Mouse (Mus musculus) cortical plate, adult 2 months (tissue): ENCODE data around the gene Il11ra1. TPM values are rescaled to one million over a fixed set of nuclear protein-coding genes. Genes with fewer than 3 reads are reported as not detected.

Experiments used
- H3K27ac ChIP-seq: fragments of 200-500 bp; 2 replicates; pipeline ENCODE4 v1.5.1; 2012; ENCODE audit warnings: low read length, control low read depth, inconsistent platforms; ENCODE audit not compliant: insufficient read depth
- H3K4me1 ChIP-seq: fragments of 200-500 bp; 2 replicates; pipeline ENCODE4 v1.6.1; 2011; ENCODE audit warnings: low read length; ENCODE audit not compliant: control insufficient read depth, insufficient read depth
- H3K4me3 ChIP-seq: fragments of 200-500 bp; 2 replicates; pipeline ENCODE4 v1.5.1; 2011; ENCODE audit warnings: mild to moderate bottlenecking, low read length, control low read depth; ENCODE audit not compliant: insufficient read depth
- CTCF ChIP-seq: fragments of 200-500 bp; IDR thresholded peaks from 2 replicates; pipeline ENCODE4 v1.5.1; 2011; ENCODE audit warnings: mild to moderate bottlenecking, control low read depth, low read length; ENCODE audit not compliant: insufficient read depth; ENCODE audit errors: extremely low read depth
- POLR2A ChIP-seq: fragments of 200-500 bp; IDR thresholded peaks from 2 replicates; pipeline ENCODE4 v1.6.1; 2011; ENCODE audit warnings: mild to moderate bottlenecking, low read length, control low read depth; ENCODE audit not compliant: insufficient read depth; ENCODE audit errors: extremely low read depth
- polyA plus RNA-seq: library from polyadenylated mRNA; depleted of rRNA; stranded (reverse); fragments of >200 nt; gene quantifications from 2 replicates; pipeline ENCODE4 v1.2.3, GENCODE M21; 2012

The Il11ra1 gene
- polyA plus RNA-seq, 1 experiment = 50.6 TPM

GRCm38 (mm10) chr4:41710229-41710628, 10.4 kb downstream of the Il11ra1 start:
- Histone ChIP-seq H3K27ac (no peak overlapping the region), H3K4me1 (peaks cover 7% of the 10 kb centered on the region; the same call in 1 of the 2 replicates)

GRCm38 (mm10) chr4:41711705-41712375, 12.1 kb downstream of the Il11ra1 start:
- H3K4me1 ChIP-seq = peaks cover 6% of the 10 kb centered on the region; the same call in 1 of the 2 replicates
- no peak overlapping the region for H3K27ac ChIP-seq
- H3K4me3 ChIP-seq = peak overlapping the region; percentile 85; the same call in 1 of the 2 replicates
- TF ChIP-seq POLR2A (no peak), CTCF (no peak)

More at GRCm38 (mm10) chr4:41710229-41710628, 10.4 kb downstream of the Il11ra1 start:
- TF ChIP-seq POLR2A (no peak), CTCF (no peak)
- H3K4me3 ChIP-seq = no peak overlapping the region

- H3K27ac ChIP-seq = no peak overlapping the region; the same call in 1 of the 2 replicates
- peak overlapping the region; percentile 85 for H3K4me3 ChIP-seq
- no peak for TF ChIP-seq CTCF
- no peak for TF ChIP-seq POLR2A
- peaks cover 4% of the 10 kb centered on the region; the same call in 1 of the 2 replicates for H3K4me1 ChIP-seq
Observed at GRCm38 (mm10) chr4:41712421-41713196, 12.8 kb downstream of the Il11ra1 start.

- H3K27ac ChIP-seq = peak within 1 kb of the TSS; percentile 74
- H3K4me3 ChIP-seq = peak within 1 kb of the TSS; percentile 85
- H3K4me1 ChIP-seq = peaks cover 4% of the 10 kb centered on the region; the same call in 1 of the 2 replicates
- no peak for TF ChIP-seq CTCF
- TF ChIP-seq POLR2A = peak; percentile 71; the same call in 1 of the 2 replicates
Observed at GRCm38 (mm10) chr4:41713197-41714067, 13.6 kb downstream of the Il11ra1 start, which contains the start of gene Rpp25l. Gene Rpp25l, minus strand, starts transcription at chr4:41713534.

GRCm38 (mm10) chr4:41714276-41714675, 14.5 kb downstream of the Il11ra1 start:
- TF ChIP-seq POLR2A (peak; percentile 22; the same call in 1 of the 2 replicates), CTCF (peak; percentile 83)
- Histone ChIP-seq H3K4me3 (peak overlapping the region; percentile 85; the same call in 1 of the 2 replicates), H3K4me1 (peaks cover 4% of the 10 kb centered on the region; the same call in 1 of the 2 replicates), H3K27ac (no peak overlapping the region)

GRCm38 (mm10) chr4:41715082-41715481, 15.3 kb downstream of the Il11ra1 start:
- TF ChIP-seq POLR2A = no peak
- Histone ChIP-seq H3K4me3 (no peak overlapping the region), H3K4me1 (peaks cover 4% of the 10 kb centered on the region; the same call in 1 of the 2 replicates), H3K27ac (no peak overlapping the region)

- peaks cover 4% of the 10 kb centered on the region; the same call in 1 of the 2 replicates for H3K4me1 ChIP-seq
- no peak overlapping the region for H3K27ac ChIP-seq
- TF ChIP-seq CTCF = peak; percentile 51
- no peak for TF ChIP-seq POLR2A
- no peak overlapping the region for H3K4me3 ChIP-seq
Observed at GRCm38 (mm10) chr4:41715596-41715995, 15.8 kb downstream of the Il11ra1 start.

GRCm38 (mm10) chr4:41716834-41717233, 17.0 kb downstream of the Il11ra1 start:
- H3K4me3 ChIP-seq = no peak overlapping the region
- peaks cover 6% of the 10 kb centered on the region; the same call in 1 of the 2 replicates for H3K4me1 ChIP-seq
- H3K27ac ChIP-seq = no peak overlapping the region
- TF ChIP-seq CTCF (no peak), POLR2A (no peak)
